8 mouse cellular contexts compared by ENCODE assay signal in genomic region chr8:69973442-69974161, GRCm38 (mm10). TPM values are rescaled to one million over a fixed set of nuclear protein-coding genes. Genes with fewer than 3 reads are reported as not detected.
DNase-seq lines count a peak whose midpoint lies in the region; ATAC-seq lines count a peak whose summit lies in the region.

No protein-coding gene starts in this region.

- H3K4me2 ChIP-seq in hindbrain, embryonic 13.5 days = peak overlapping the region; percentile 74
- H3K4me2 ChIP-seq in limb, embryonic 11.5 days (ENCODE audit: low read depth, severe bottlenecking) = peak overlapping the region; percentile 80
- H3K4me2 ChIP-seq in midbrain, embryonic 13.5 days (replicated peaks) = peak overlapping the region; percentile 88

- H3K4me1 ChIP-seq in hindbrain, embryonic 13.5 days (replicated peaks) = peaks cover 41% of the 10 kb centered on the region
- peaks cover 27% of the 10 kb centered on the region for H3K4me1 ChIP-seq in limb, embryonic 11.5 days (ENCODE audit: control insufficient read depth, insufficient read depth, low read length)
- H3K4me1 ChIP-seq in midbrain, embryonic 13.5 days (replicated peaks) = peaks cover 36% of the 10 kb centered on the region

- H3K36me3 ChIP-seq in hindbrain, embryonic 13.5 days = no peaks in the 10 kb centered on the region
- no peaks in the 10 kb centered on the region; the same call in 1 of the 2 replicates for H3K36me3 ChIP-seq in limb, embryonic 11.5 days (ENCODE audit: control insufficient read depth, insufficient read depth, low read length)
- H3K36me3 ChIP-seq in midbrain, embryonic 13.5 days = 0 out of 2 replicates have a peak, but pooled peaks cover 3% of the 10 kb centered on the region

- under 1% methylated on average over 56 of the region's 68 CpGs for WGBS in hindbrain, embryonic 13.5 days
- under 1% methylated on average over 52 of the region's 68 CpGs for WGBS in limb, embryonic 11.5 days
- WGBS in midbrain, embryonic 13.5 days = under 1% methylated on average over 60 of the region's 68 CpGs

- H3K9me3 ChIP-seq in hindbrain, embryonic 13.5 days = no peaks in the 10 kb centered on the region
- no peaks in the 10 kb centered on the region for H3K9me3 ChIP-seq in limb, embryonic 11.5 days (ENCODE audit: control insufficient read depth, low read length)
- H3K9me3 ChIP-seq in midbrain, embryonic 13.5 days = no peaks in the 10 kb centered on the region

- H3K27me3 ChIP-seq in hindbrain, embryonic 13.5 days = no peaks in the 10 kb centered on the region
- H3K27me3 ChIP-seq in limb, embryonic 11.5 days (ENCODE audit: control insufficient read depth, insufficient read depth, low read length) = no peaks in the 10 kb centered on the region
- no peaks in the 10 kb centered on the region for H3K27me3 ChIP-seq in midbrain, embryonic 13.5 days

- DNase-seq in layer of hippocampus, adult 11-12 months (ENCODE audit: low spot score) = peak; percentile 24
- no peak for DNase-seq in layer of hippocampus, adult 9-11 months
- peak; percentile 68 for DNase-seq in cerebellum, adult 11-12 months
- DNase-seq in forelimb bud, embryonic 11.5 days (ENCODE audit: low read depth, low spot score) = peak; percentile 11
- peak; percentile 75 for DNase-seq in limb, embryonic 11.5 days (ENCODE audit: low spot score)
- DNase-seq in spleen, postnatal 36 days (ENCODE audit: low spot score in 2 of 2) = peak; percentile 17 to 37

- peak overlapping the region; percentile 87 for H3K9ac ChIP-seq in hindbrain, embryonic 13.5 days
- peak overlapping the region; percentile 91 for H3K9ac ChIP-seq in limb, embryonic 11.5 days (ENCODE audit: low read length)
- H3K9ac ChIP-seq in midbrain, embryonic 13.5 days (replicated peaks) = peak overlapping the region; percentile 85

- H3K4me3 ChIP-seq in hindbrain, embryonic 13.5 days = peak overlapping the region; percentile 91
- peak overlapping the region; percentile 95 for H3K4me3 ChIP-seq in limb, embryonic 11.5 days (ENCODE audit: low read depth, low read length)
- H3K4me3 ChIP-seq in midbrain, embryonic 13.5 days (replicated peaks) = peak overlapping the region; percentile 96

- H3K27ac ChIP-seq in hindbrain, embryonic 13.5 days = peak overlapping the region; percentile 83
- H3K27ac ChIP-seq in limb, embryonic 11.5 days (replicated peaks; ENCODE audit: low read depth, low read length) = peak overlapping the region; percentile 82
- H3K27ac ChIP-seq in midbrain, embryonic 13.5 days = peak overlapping the region; percentile 78

- ATAC-seq in hindbrain, embryonic 13.5 days (ENCODE audit: low FRiP score) = peak; percentile 75
- peak; percentile 55; the same call in 1 of the 2 replicates for ATAC-seq in limb, embryonic 11.5 days (ENCODE audit: insufficient number of reproducible peaks, low FRiP score, low TSS enrichment, low read depth)
- ATAC-seq in midbrain, embryonic 13.5 days = peak; percentile 61

RNA-seq across cellular contexts. Expression of gene Gatad2a, which starts 22.6 kb away (rescaled TPM):
- polyA plus RNA-seq in hindbrain, embryonic 13.5 days (2015; fragmentation: Nextera tagmentation; extraction: Ambion mirVana) = 25.0 and 26.6 TPM in 2 replicates
- 79.5 and 93.3 TPM in 2 replicates for polyA plus RNA-seq in limb, embryonic 11.5 days (2014; fragmentation: Nextera tagmentation; extraction: Ambion mirVana)
- polyA plus RNA-seq in midbrain, embryonic 13.5 days (2015; fragmentation: Nextera tagmentation; extraction: Ambion mirVana) = 26.0 and 27.7 TPM in 2 replicates
